Mouse (Mus musculus) frontal cortex, adult (tissue): ENCODE results near the gene Olfr414.

Experiments used
- ATAC-seq: cut with Nextera tagmentation; 2 replicates; pipeline ENCODE4 v1.9.2; 2017; ENCODE audit warnings: mild to moderate bottlenecking, moderate library complexity, mixed read lengths; ENCODE audit not compliant: low TSS enrichment

Gene Olfr414

GRCm38 (mm10) chr1:174423764-174424163 lies at the start of gene Olfr414:
TSS of gene Olfr414 (plus strand) at chr1:174424064.
- ATAC-seq: no peak

DNA sequence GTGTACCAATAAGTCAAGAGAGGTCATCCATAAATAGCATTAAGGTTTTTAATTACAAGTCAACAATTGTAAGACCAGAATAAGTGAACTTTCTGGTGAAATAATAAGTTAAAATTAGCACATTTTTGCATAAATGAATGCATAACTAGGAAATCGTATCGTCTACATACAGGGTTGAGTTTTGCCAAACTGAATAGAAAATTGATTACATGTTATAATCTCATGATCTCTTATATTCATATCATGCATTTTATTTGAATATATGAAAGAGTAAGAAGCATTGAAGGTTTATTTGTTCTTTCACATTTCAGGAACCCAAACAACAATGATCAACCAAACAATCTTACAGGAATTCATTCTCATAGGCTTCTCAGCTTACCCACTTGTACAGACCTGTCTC lies 33.1 kb upstream of the Olfr414 start, which contains the start of gene Olfr248:
Gene Olfr248, plus strand, starts transcription at position 301 of the 400 bp plus-strand sequence.
- no peak for ATAC-seq

GRCm38 (mm10) chr1:174422959-174423358 lies 905 bp upstream of the Olfr414 start:
- no peak for ATAC-seq

DNA sequence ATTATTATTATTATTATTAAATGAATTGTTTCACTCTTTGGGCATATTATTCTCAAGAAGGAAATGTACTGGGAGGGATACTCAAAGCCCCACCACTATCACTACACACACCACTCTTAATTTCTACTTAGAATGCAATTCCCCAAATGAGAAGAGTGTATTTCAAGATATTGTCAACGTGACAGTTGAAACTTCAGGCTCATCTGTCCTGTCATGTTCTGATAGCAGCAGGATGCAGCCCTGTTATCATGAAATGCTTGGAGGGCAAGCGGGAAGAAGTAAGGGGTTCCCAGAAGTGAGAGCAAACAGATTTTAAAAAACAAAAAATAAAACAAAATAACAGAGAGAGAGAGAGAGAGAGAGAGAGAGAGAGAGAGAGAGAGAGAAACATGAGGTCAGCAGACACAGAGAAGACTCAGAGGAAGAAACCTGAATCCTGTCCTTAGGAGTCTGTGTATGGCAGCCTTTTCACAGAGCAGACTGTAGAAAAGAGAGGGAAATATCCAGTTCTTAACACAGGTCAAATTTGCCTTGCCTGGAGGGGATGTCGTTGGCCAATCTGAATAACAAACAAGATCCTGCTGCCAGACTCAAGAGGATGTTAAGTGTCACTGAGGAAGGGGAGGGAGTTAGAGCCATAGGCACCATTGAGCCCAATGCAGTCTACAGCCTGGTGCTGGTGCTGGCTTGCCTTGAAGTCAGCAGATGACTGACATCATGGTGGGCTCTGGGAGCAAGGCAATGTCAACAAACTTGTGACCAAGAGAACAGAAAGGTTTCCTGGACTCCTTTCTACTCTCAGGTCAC lies 2.5 kb downstream of the Olfr414 start:
- no peak for ATAC-seq

GRCm38 (mm10) chr1:174427402-174427801 lies 3.5 kb downstream of the Olfr414 start:
- ATAC-seq: no peak

DNA sequence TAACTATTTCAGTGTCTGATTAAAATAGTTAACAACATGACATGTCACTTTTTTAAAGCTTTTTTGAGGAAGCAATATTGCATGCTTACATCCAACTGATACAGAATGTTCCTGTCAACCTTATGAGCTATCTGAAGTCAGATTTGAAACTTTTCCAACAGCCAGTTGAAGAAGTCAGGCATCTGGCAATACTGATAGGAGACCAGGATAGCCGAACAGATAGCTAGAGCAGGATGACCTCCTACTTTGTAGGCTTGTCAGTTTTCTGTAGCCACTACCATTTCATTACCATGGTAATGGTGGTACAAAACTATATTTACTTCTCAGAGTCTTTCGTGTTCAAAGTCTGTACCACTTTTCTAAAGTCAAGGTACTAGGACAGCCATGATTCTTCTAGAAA lies 4.5 kb downstream of the Olfr414 start:
- ATAC-seq: no peak

- no peak for ATAC-seq
Measured at GRCm38 (mm10) chr1:174434121-174434520, 10.3 kb downstream of the Olfr414 start.

GRCm38 (mm10) chr1:174441782-174442181 lies 17.9 kb downstream of the Olfr414 start, which contains the start of gene Olfr220:
TSS of gene Olfr220 (plus strand) at chr1:174442082.
- no peak for ATAC-seq

DNA sequence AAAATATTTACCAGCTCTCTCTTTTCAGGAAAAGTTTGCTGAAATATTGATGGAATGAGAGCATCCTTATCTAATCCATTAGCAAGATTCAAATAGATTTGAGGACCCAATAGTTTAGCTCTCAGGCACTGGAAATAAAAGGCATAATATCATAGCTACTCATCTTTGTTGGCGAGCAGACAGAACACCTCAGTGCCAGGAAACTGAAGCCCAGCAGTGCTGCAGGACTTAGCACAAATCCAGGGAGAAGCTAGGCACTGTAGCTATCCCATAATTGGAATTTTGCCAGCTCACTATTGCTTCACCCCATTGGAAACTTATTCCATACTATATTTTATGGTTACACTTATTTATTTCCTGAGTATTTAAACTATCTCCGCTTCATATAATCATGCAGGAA lies 31.2 kb downstream of the Olfr414 start:
- no peak for ATAC-seq

- ATAC-seq: no peak
Measured at GRCm38 (mm10) chr1:174465385-174465784, 41.5 kb downstream of the Olfr414 start.

DNA sequence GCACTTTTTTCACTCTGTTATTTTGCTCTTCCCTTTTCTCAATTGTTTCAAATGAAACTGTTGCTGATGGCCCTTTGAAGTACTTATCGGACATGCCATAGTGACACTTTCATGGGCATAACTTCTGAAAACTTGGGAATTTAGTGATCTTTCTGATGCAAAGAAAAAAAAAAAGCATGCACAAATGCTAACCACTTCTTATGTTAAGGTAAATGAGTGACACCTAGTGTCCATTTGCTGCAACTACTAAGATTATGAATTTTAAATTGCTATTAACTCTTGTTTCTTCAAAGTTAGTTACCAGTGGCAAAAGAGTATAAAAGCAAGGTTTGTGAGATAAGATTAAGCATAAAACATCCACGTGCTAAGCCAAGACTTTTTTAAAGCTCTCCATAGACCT lies 42.4 kb downstream of the Olfr414 start:
- ATAC-seq: peak; percentile 42; the same call in 1 of the 2 replicates

DNA sequence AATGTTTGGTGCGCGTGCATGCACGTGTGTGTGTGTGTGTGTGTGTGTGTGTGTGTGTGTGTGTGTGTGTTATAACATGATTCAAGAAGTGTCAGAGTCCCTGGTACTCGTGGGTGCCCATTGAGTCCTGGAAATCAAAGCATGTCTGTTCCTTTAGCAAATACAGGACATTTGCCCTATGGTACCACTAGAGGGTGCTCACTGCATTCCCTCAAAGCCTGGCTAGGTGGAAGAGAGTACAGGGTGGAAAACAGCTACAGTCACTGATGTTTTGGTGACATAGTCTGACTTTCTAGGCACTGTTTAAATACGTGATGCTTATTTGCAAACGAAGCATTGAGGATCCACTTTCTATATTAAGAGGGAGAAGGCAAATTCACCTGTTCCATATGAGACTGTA lies 45.9 kb downstream of the Olfr414 start:
- ATAC-seq: peak; percentile 100

DNA sequence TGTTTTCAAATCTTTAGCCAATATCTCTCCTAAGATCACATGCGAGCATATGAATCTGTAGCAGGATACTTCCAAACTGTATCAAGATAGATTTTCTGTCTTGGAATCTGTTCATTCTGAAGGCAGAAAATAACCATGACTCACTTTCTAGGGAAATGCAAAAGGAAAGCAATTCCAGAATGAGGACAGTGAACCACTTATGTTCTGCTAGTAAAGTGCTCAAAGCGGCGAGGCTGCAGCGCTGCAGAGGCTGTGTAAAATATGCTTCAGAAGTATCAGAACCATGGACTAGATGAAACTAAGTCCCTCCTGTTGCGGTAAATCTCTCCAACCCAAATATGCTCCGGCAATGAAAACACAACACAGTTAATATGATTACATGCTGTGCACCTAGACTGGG lies 58.7 kb downstream of the Olfr414 start:
- peak; percentile 99 for ATAC-seq
